Mouse (Mus musculus): Measurements from ENCODE around the gene Rftn2. TPM values are rescaled to one million over a fixed set of nuclear protein-coding genes. Genes with fewer than 3 reads are reported as not detected.
"Not testable (repeated sequence)": the region's sequence is repeated elsewhere in the genome, so short reads cannot be mapped to it uniquely, and the experiment has no call there.

The Rftn2 gene
- polyA plus RNA-seq, 1 experiment from 2014 or later: 13.6 TPM

DNA sequence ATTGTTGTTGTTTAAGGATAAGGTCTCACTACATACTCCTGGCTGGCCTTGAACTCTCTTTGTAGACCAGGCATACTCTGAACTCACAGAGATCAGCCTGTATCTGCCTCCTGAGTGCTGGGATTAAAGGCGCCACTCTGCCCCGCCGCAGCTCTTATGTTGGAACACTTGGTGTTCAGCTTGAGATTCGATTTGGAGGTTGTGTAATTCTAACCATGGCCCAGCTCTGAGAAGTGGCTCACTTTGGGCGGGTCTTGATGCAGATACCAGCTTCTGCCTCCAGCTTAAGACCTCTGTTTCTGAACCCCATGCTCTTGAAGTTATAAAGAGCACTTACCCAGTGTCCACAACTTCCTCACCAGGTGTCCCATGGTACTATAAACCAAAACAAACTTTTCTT, 96.9 kb downstream of the Rftn2 start:
- Histone ChIP-seq H3K9ac (replicated peaks; ENCODE audit: low read depth) (no peak overlapping the region), H3K4me3 (ENCODE audit: low read depth, low read length) (no peak overlapping the region), H3K27ac (ENCODE audit: low read length) (no peak overlapping the region), H3K27me3 (replicated peaks; ENCODE audit: insufficient read depth, low read length) (no peaks in the 10 kb centered on the region), H3K4me2 (replicated peaks; ENCODE audit: low read depth, low read length) (no peak overlapping the region), H3K36me3 (ENCODE audit: insufficient read depth, low read length) (no peaks in the 10 kb centered on the region), H3K9me3 (ENCODE audit: low read length) (no peaks in the 10 kb centered on the region), H3K4me1 (ENCODE audit: insufficient read depth, low read depth, low read length) (peaks cover 11% of the 10 kb centered on the region; the same call in 1 of the 2 replicates)
- 85% methylated on average over 5 of the region's 5 CpGs for WGBS
- DNase-seq (ENCODE audit: low spot score): no peak
- TF ChIP-seq EP300 (IDR thresholded peaks at IDR 0.05) (no peak), CTCF (IDR thresholded peaks at IDR 0.05) (no peak)
- no peak for ATAC-seq

DNA sequence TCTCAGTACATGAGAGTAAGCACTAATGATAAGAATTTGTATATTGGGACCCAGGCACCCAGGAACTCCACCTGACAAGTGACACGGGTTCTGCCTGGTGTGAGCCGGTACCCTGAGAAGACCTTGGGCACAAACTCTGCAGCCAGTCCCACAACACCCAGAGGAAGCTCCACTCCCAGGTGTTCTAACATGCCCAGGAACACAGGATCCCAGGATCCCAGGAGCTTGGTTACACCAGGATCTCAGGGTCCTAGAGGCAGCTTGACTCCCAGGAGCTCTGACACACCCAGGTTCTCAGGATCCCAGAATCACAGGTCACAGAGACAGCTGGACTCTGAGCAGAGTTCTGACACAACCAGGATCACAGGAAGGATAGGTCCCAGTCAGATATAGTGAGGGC, 102.4 kb downstream of the Rftn2 start:
- H3K4me2 ChIP-seq (replicated peaks; ENCODE audit: low read depth, low read length); ATAC-seq; H3K9ac ChIP-seq (replicated peaks; ENCODE audit: low read depth); H3K9me3 ChIP-seq (ENCODE audit: low read length); H3K4me1 ChIP-seq (ENCODE audit: insufficient read depth, low read depth, low read length); H3K27me3 ChIP-seq (replicated peaks; ENCODE audit: insufficient read depth, low read length); H3K4me3 ChIP-seq (ENCODE audit: low read depth, low read length); H3K27ac ChIP-seq (ENCODE audit: low read length); DNase-seq (ENCODE audit: low spot score); H3K36me3 ChIP-seq (ENCODE audit: insufficient read depth, low read length): not testable (repeated sequence)
- WGBS: 98% methylated on average over 2 of the region's 2 CpGs

DNA sequence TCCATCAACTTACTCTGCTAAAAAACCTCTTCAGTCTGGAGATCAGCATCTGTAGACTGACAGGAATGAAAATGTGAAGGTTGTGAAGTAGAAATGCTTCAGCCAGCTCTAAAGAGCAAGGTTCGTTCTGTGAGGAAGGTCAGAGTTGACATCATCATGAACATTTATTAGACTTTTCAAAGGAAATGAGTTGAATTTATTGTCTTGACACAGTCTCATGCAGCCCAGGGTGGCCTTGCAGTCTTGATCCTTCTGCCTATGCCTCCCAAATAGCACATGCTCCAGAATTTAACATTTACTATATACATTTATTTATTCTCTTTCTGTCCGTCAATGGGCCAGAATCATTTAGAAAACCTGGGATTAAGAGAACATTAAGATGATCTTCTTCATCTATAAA, 103.0 kb downstream of the Rftn2 start:
- no peak for ATAC-seq
- WGBS: 73% methylated on average over 2 of the region's 2 CpGs
- no peaks in the 10 kb centered on the region for H3K36me3 ChIP-seq (ENCODE audit: insufficient read depth, low read length)
- no peak overlapping the region for H3K4me3 ChIP-seq (ENCODE audit: low read depth, low read length)
- H3K9ac ChIP-seq (replicated peaks; ENCODE audit: low read depth): no peak overlapping the region
- no peaks in the 10 kb centered on the region for H3K9me3 ChIP-seq (ENCODE audit: low read length)
- TF ChIP-seq EP300 (IDR thresholded peaks at IDR 0.05) (no peak), CTCF (IDR thresholded peaks at IDR 0.05) (no peak)
- H3K27ac ChIP-seq (ENCODE audit: low read length): no peak overlapping the region
- DNase-seq (ENCODE audit: low spot score): no peak
- no peak overlapping the region for H3K4me2 ChIP-seq (replicated peaks; ENCODE audit: low read depth, low read length)
- H3K27me3 ChIP-seq (replicated peaks; ENCODE audit: insufficient read depth, low read length): no peaks in the 10 kb centered on the region
- no peaks in the 10 kb centered on the region for H3K4me1 ChIP-seq (ENCODE audit: insufficient read depth, low read depth, low read length)

DNA sequence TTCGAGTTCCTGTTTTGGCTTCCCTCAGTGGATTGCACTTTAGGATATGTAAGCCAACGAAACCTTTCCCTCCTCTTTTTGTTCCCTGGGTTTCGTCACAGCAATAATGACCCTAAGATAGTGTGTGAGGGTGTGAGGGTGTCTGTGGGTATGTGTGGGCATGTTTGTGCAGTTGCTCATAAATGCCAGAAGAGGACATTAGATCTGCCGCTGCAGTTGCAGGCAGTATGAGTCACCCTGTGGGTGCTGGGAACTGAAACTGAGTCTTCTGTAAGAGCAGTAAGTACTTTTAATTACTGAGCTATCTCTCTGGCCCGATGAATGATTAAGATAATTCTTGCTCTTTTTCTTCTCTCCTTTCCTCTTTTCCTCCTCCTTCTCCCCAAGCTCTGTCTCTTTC, 103.5 kb downstream of the Rftn2 start:
- Histone ChIP-seq H3K4me1 (ENCODE audit: insufficient read depth, low read depth, low read length) (no peaks in the 10 kb centered on the region), H3K9ac (replicated peaks; ENCODE audit: low read depth) (no peak overlapping the region), H3K9me3 (ENCODE audit: low read length) (no peaks in the 10 kb centered on the region), H3K27me3 (replicated peaks; ENCODE audit: insufficient read depth, low read length) (no peaks in the 10 kb centered on the region), H3K4me3 (ENCODE audit: low read depth, low read length) (no peak overlapping the region), H3K27ac (ENCODE audit: low read length) (no peak overlapping the region), H3K4me2 (replicated peaks; ENCODE audit: low read depth, low read length) (no peak overlapping the region), H3K36me3 (ENCODE audit: insufficient read depth, low read length) (no peaks in the 10 kb centered on the region)
- no peak for TF ChIP-seq CTCF (IDR thresholded peaks at IDR 0.05)
- TF ChIP-seq EP300 (IDR thresholded peaks at IDR 0.05): no peak
- WGBS: 86% methylated on average over 5 of the region's 5 CpGs
- no peak for DNase-seq (ENCODE audit: low spot score)
- no peak for ATAC-seq

Other genes starting within 250 kb of the Rftn2 start
- 212 and 219 TPM in 2 replicates for gene Sf3b1, start 199.3 kb downstream of the Rftn2 start, polyA plus RNA-seq (2015; fragmentation: Nextera tagmentation; extraction: Ambion mirVana)
- gene Coq10b, start 174.0 kb downstream of the Rftn2 start, polyA plus RNA-seq (2015; fragmentation: Nextera tagmentation; extraction: Ambion mirVana): 32.9 and 34.3 TPM in 2 replicates
- gene Hspe1, start 138.7 kb downstream of the Rftn2 start, polyA plus RNA-seq (2015; fragmentation: Nextera tagmentation; extraction: Ambion mirVana): 115 and 120 TPM in 2 replicates
- gene Hspd1, start 138.5 kb downstream of the Rftn2 start, polyA plus RNA-seq (2015; fragmentation: Nextera tagmentation; extraction: Ambion mirVana): 80.8 and 95.7 TPM in 2 replicates
- gene Mob4, start 95.6 kb downstream of the Rftn2 start, polyA plus RNA-seq (2015; fragmentation: Nextera tagmentation; extraction: Ambion mirVana): 109 and 114 TPM in 2 replicates
- 1.3 and 1.4 TPM in 2 replicates for gene Mars2, start 10.4 kb upstream of the Rftn2 start, polyA plus RNA-seq (2015; fragmentation: Nextera tagmentation; extraction: Ambion mirVana)
- gene Boll, start 136.7 kb upstream of the Rftn2 start, polyA plus RNA-seq (2015; fragmentation: Nextera tagmentation; extraction: Ambion mirVana): 0.36 TPM in 1 of 2 replicates, not detected in the other
- gene Plcl1, start 179.1 kb upstream of the Rftn2 start, polyA plus RNA-seq (2015; fragmentation: Nextera tagmentation; extraction: Ambion mirVana): 1.7 and 2.0 TPM in 2 replicates

Measured in lung, postnatal 0 days (tissue).